Mouse (Mus musculus) midbrain, embryonic 14.5 days (tissue): Measurements from ENCODE around the gene Tchp. TPM values are rescaled to one million over a fixed set of nuclear protein-coding genes. Genes with fewer than 3 reads are reported as not detected.

Experiments
- microRNA-seq: library from miRNA; unstranded; fragments of <30 nt; microRNA quantifications from one replicate; pipeline ENCODE4, GENCODE M21; 2016
- polyA plus RNA-seq: library from polyadenylated mRNA; unstranded; fragments of >200 nt; fragmentation: Nextera tagmentation; extraction: Ambion mirVana; gene quantifications from 2 replicates; pipeline ENCODE4 v1.2.1, GENCODE M21; 2014

Gene Tchp
- polyA plus RNA-seq, 1 experiment from 2014 or later: 14.4 TPM

Small RNA genes lying within 50 kb of the gene (microRNA-seq; reads per million reads assigned to microRNA genes)
- gene Mir7028: not detected

Other genes with a start within 250 kb of the Tchp start
- gene Fam222a, start 139.7 kb upstream of the Tchp start, polyA plus RNA-seq: 5.7 and 7.0 TPM in 2 replicates
- gene Trpv4, start 49.3 kb upstream of the Tchp start, polyA plus RNA-seq: 0.46 and 0.86 TPM in 2 replicates
- gene Gltp, start 16.8 kb upstream of the Tchp start, polyA plus RNA-seq: 27.6 and 30.4 TPM in 2 replicates
- 40.9 and 48.5 TPM in 2 replicates for gene Ankrd13a, start 66.9 kb downstream of the Tchp start, polyA plus RNA-seq
- 36.3 and 39.5 TPM in 2 replicates for gene Git2, start 67.8 kb downstream of the Tchp start, polyA plus RNA-seq
- 276 and 315 TPM in 2 replicates for gene 1500011B03Rik, start 115.7 kb downstream of the Tchp start, polyA plus RNA-seq
- gene 4930519G04Rik, start 145.9 kb downstream of the Tchp start, polyA plus RNA-seq: not detected in 2 replicates
- 3.4 and 3.5 TPM in 2 replicates for gene Gm9936, start 150.9 kb downstream of the Tchp start, polyA plus RNA-seq
- 2.5 and 7.9 TPM in 2 replicates for gene Oasl2, start 189.2 kb downstream of the Tchp start, polyA plus RNA-seq
- gene Oasl1, start 215.5 kb downstream of the Tchp start, polyA plus RNA-seq: 2.0 TPM in 1 of 2 replicates, not detected in the other
- 92.1 and 113 TPM in 2 replicates for gene 2210016L21Rik, start 234.4 kb downstream of the Tchp start, polyA plus RNA-seq